Mouse (Mus musculus) erythroblast, embryonic 14.5 days (primary cell): ENCODE measurements at regions not wholly inside any gene's neighbourhood (a gene's known extent, or its start where the extent isn't known, plus 50 kb on each side); places are given as distances from the start of the nearest gene placed in this dataset.
"Not testable (repeated sequence)": the region's sequence is repeated elsewhere in the genome, so short reads cannot be mapped to it uniquely, and the experiment has no call there.

Source experiments
- H3K27me3 ChIP-seq: 2 replicates; pipeline ENCODE4 v1.6.1; 2012; ENCODE audit warnings: inconsistent platforms; ENCODE audit not compliant: control insufficient read depth
- H3K36me3 ChIP-seq: 2 replicates; pipeline ENCODE4 v1.6.1; 2012; ENCODE audit warnings: mild to moderate bottlenecking, inconsistent platforms; ENCODE audit not compliant: control insufficient read depth
- H3K4me1 ChIP-seq: 2 replicates; pipeline ENCODE4 v1.6.1; 2012; ENCODE audit warnings: inconsistent platforms; ENCODE audit not compliant: control insufficient read depth
- H3K4me3 ChIP-seq: replicated peaks from 2 replicates; pipeline ENCODE3; 2012; ENCODE audit warnings: moderate library complexity, mild to moderate bottlenecking, inconsistent platforms
- H3K9me3 ChIP-seq: 2 replicates; pipeline ENCODE4 v1.6.1; 2012; ENCODE audit warnings: low read length, inconsistent platforms, mixed read lengths; ENCODE audit not compliant: control insufficient read depth
- GATA1 ChIP-seq: IDR thresholded peaks from 2 replicates; pipeline ENCODE4 v1.6.1; 2012; ENCODE audit warnings: low read length, inconsistent platforms, mixed read lengths
- TAL1 ChIP-seq: IDR thresholded peaks from 3 replicates; pipeline ENCODE4 v1.6.1; 2012; ENCODE audit warnings: low read length, inconsistent platforms, mixed read lengths

DNA sequence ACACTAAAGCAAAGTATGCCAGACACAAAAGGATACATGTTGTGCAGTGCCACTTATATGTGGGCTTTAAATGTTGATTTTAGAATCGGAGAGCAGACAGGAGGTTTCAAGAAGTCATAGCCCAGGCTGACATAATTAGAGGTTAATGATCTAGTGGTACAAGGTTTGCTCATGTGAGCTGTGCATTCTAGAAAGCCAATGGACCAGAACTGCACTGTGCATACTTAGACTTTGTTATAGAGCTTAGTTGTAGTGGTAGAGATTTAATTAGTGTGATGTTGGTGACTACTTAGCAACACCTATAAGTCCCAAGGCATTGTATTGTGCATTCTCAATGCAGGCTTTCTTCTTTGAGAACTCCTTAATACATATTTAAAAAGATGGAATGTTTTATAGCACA lies 369.6 kb downstream of the Dok5 start:
- Histone ChIP-seq H3K27me3 (no peaks in the 10 kb centered on the region), H3K4me1 (no peaks in the 10 kb centered on the region), H3K36me3 (no peaks in the 10 kb centered on the region), H3K4me3 (no peak overlapping the region), H3K9me3 (peaks cover 48% of the 10 kb centered on the region)
- TF ChIP-seq TAL1 (no peak), GATA1 (no peak)

DNA sequence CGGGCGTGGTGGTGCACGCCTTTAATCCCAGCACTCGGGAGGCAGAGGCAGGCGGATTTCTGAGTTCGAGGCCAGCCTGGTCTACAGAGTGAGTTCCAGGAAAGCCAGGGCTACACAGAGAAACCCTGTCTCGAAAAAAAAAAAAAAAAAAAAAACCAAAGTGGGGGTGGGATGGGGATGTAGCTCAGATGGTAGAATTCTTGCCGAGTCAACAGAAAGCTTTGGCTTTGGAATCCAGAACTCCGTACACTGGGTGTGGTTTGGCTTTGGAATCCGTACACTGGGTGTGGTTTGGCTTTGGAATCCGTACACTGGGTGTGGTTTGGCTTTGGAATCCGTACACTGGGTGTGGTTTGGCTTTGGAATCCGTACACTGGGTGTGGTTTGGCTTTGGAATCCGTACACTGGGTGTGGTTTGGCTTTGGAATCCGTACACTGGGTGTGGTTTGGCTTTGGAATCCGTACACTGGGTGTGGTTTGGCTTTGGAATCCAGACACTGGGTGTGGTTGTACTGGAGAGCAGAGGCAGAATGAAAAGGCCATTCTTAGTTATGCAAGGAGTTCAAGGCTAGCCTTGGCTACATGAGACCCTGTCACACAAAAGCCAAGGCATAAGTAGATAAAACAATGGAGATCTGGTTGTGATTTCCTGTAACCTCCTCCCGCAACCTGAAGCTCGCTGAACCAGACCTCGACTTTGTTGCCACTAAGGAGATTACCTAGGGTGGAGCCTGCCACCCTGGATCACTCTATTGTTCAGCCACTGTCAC lies 388.6 kb downstream of the Dok5 start:
- H3K4me3 ChIP-seq, H3K27me3 ChIP-seq, H3K36me3 ChIP-seq, H3K4me1 ChIP-seq: not testable (repeated sequence)
- peaks cover 56% of the 10 kb centered on the region for H3K9me3 ChIP-seq

- Histone ChIP-seq H3K4me1 (no peaks in the 10 kb centered on the region), H3K9me3 (peaks cover 65% of the 10 kb centered on the region), H3K27me3 (no peaks in the 10 kb centered on the region), H3K36me3 (no peaks in the 10 kb centered on the region), H3K4me3 (no peak overlapping the region)
- TF ChIP-seq GATA1 (no peak), TAL1 (no peak)
Measured at GRCm38 (mm10) chr2:171134794-171135193, 403.2 kb downstream of the Dok5 start.
